21 mouse cellular contexts compared by ENCODE assay signal in genomic region chr11:100719893-100720292, GRCm38 (mm10). TPM values are rescaled to one million over a fixed set of nuclear protein-coding genes. Genes with fewer than 3 reads are reported as not detected.
DNase-seq lines count a peak whose midpoint lies in the region; ATAC-seq and TF ChIP-seq lines count a peak whose summit lies in the region.
"Had no signal": no experiment of that assay in that cellular context is flagged by ENCODE, and none has a peak within 500 bp of the region (broad histone marks: within the 10 kb centered on the region; RNA-seq: fewer than 3 reads in every experiment).

No protein-coding gene starts in this region.

- intact Hi-C loops in left cerebral cortex, postnatal 4 days (cut with DNase I): no loop called here

- no peak overlapping the region for H3K4me2 ChIP-seq in kidney, postnatal 0 days (ENCODE audit: low read length)
- no peak overlapping the region for H3K4me2 ChIP-seq in liver, embryonic 15.5 days
- H3K4me2 ChIP-seq: embryonic facial prominence, embryonic 13.5 days; forebrain, embryonic 15.5 days; midbrain, embryonic 15.5 days; neural tube, embryonic 15.5 days had no signal

- H3K4me1 ChIP-seq in kidney, postnatal 0 days (replicated peaks; ENCODE audit: insufficient read depth, low read length): peaks cover 9% of the 10 kb centered on the region; the same call in 1 of the 2 replicates
- H3K4me1 ChIP-seq in ES-E14 (ENCODE audit: control insufficient read depth in 2 of 2, insufficient read depth in 2 of 2, low read length in 2 of 2, poor library complexity in 1 of 2): peaks cover 11 to 26% of the 10 kb centered on the region in 2 experiments
- H3K4me1 ChIP-seq in liver, embryonic 15.5 days (replicated peaks): peaks cover 52% of the 10 kb centered on the region
- H3K4me1 ChIP-seq: forebrain, embryonic 15.5 days had no signal

- no peak overlapping the region for H3K4me3 ChIP-seq in kidney, postnatal 0 days (replicated peaks; ENCODE audit: low read depth, low read length)
- peak overlapping the region in 1 of 2 experiments; percentile 28; a peak in 1 of 4 replicates for H3K4me3 ChIP-seq in ES-E14 (ENCODE audit: insufficient read depth in 1 of 2, low read depth in 1 of 2, low read length in 2 of 2, poor library complexity in 1 of 2, severe bottlenecking in 1 of 2)
- H3K4me3 ChIP-seq in liver, embryonic 15.5 days (replicated peaks): no peak overlapping the region
- H3K4me3 ChIP-seq: embryonic facial prominence, embryonic 13.5 days; forebrain, embryonic 15.5 days; midbrain, embryonic 15.5 days; neural tube, embryonic 15.5 days had no signal

- in situ Hi-C loops in ES-E14 (cut with MboI; ENCODE audit: low sequenced_read_pairs in 2 of 2, unreplicated experiment in 2 of 2): no loop called here

- WGBS in kidney, postnatal 0 days: 83% methylated on average over 11 of the region's 11 CpGs
- 83% methylated on average over 11 of the region's 11 CpGs for WGBS in liver, embryonic 15.5 days (ENCODE audit: insufficient replicate concordance)

- peak overlapping the region; percentile 9; the same call in 1 of the 2 replicates for H3K27ac ChIP-seq in kidney, postnatal 0 days
- no peak overlapping the region for H3K27ac ChIP-seq in ES-E14 (ENCODE audit: insufficient read depth, low read depth, low read length, poor library complexity, severe bottlenecking)
- H3K27ac ChIP-seq in liver, embryonic 15.5 days (replicated peaks): peak overlapping the region; percentile 45; the same call in 1 of the 2 replicates
- H3K27ac ChIP-seq: forebrain, embryonic 15.5 days; neural tube, embryonic 15.5 days had no signal

- no peak overlapping the region for H3K9ac ChIP-seq in kidney, postnatal 0 days (ENCODE audit: low read depth, low read length)
- peak overlapping the region; percentile 7; the same call in 1 of the 2 replicates for H3K9ac ChIP-seq in ES-E14 (ENCODE audit: insufficient read depth, low read depth, low read length, poor library complexity, severe bottlenecking)
- no peak overlapping the region for H3K9ac ChIP-seq in liver, embryonic 15.5 days
- H3K9ac ChIP-seq: embryonic facial prominence, embryonic 13.5 days; forebrain, embryonic 15.5 days; midbrain, embryonic 15.5 days; neural tube, embryonic 15.5 days had no signal

- H3K36me3 ChIP-seq in kidney, postnatal 0 days (ENCODE audit: insufficient read depth, low read length): peaks cover 28% of the 10 kb centered on the region
- H3K36me3 ChIP-seq in ES-E14 (ENCODE audit: control insufficient read depth, insufficient read depth, low read length, poor library complexity, severe bottlenecking): peaks cover 25% of the 10 kb centered on the region
- peaks cover 59% of the 10 kb centered on the region for H3K36me3 ChIP-seq in liver, embryonic 15.5 days (replicated peaks)

- peak; percentile 95 for DNase-seq in heart, adult 11 months
- no peak for DNase-seq in heart, adult 18-20 months
- DNase-seq in kidney, postnatal 0 days (ENCODE audit: low spot score): no peak
- no peak for DNase-seq in kidney, adult 9 months
- DNase-seq in ES-E14 (ENCODE audit: low read depth, low spot score): no peak
- DNase-seq in spleen, postnatal 36 days (ENCODE audit: low spot score in 2 of 2): no peak
- DNase-seq in left cerebral cortex, postnatal 4 days: no peak
- DNase-seq: cerebellum, adult 18-20 months; gastrocnemius, postnatal 36 days; lung, postnatal 14 days; right cerebral cortex, postnatal 14 days had no signal

- no peaks in the 10 kb centered on the region for H3K27me3 ChIP-seq in kidney, postnatal 0 days (ENCODE audit: insufficient read depth, low read length)
- H3K27me3 ChIP-seq in liver, embryonic 15.5 days: no peaks in the 10 kb centered on the region
- H3K27me3 ChIP-seq: embryonic facial prominence, embryonic 13.5 days; forebrain, embryonic 15.5 days; midbrain, embryonic 15.5 days; neural tube, embryonic 15.5 days had no signal

- no peaks in the 10 kb centered on the region for H3K9me3 ChIP-seq in kidney, postnatal 0 days (replicated peaks; ENCODE audit: low read length)
- no peaks in the 10 kb centered on the region for H3K9me3 ChIP-seq in ES-E14 (ENCODE audit: control insufficient read depth, insufficient read depth, low read depth, low read length)
- no peaks in the 10 kb centered on the region for H3K9me3 ChIP-seq in liver, embryonic 15.5 days (replicated peaks)
- H3K9me3 ChIP-seq: embryonic facial prominence, embryonic 13.5 days; forebrain, embryonic 15.5 days; midbrain, embryonic 15.5 days; neural tube, embryonic 15.5 days had no signal

- no peak for TF ChIP-seq CTCF in kidney, postnatal 0 days (IDR thresholded peaks at IDR 0.05; ENCODE audit: low read depth)

- no peak for ATAC-seq in kidney, postnatal 0 days (replicated peaks; ENCODE audit: low FRiP score, low read depth)
- no peak for ATAC-seq in liver, embryonic 15.5 days (ENCODE audit: insufficient read depth)
- ATAC-seq: forebrain, embryonic 15.5 days; inflammation-experienced regulatory T-cells, adult 6 months; midbrain, embryonic 15.5 days had no signal

TF ChIP-seq in ES-E14, 5 proteins besides CTCF, POLR2A, EP300 and RAD21:
- TF ChIP-seq ZC3H11A (IDR thresholded peaks at IDR 0.05; ENCODE audit: borderline replicate concordance, low read depth, low read length): no peak
- no peak for TF ChIP-seq MAFK (IDR thresholded peaks at IDR 0.05; ENCODE audit: insufficient read depth, low read depth, low read length)
- TF ChIP-seq HCFC1 (IDR thresholded peaks at IDR 0.05; ENCODE audit: borderline replicate concordance, insufficient read depth, low read length): no peak
- no peak for TF ChIP-seq ZNF384 (IDR thresholded peaks at IDR 0.05; ENCODE audit: low read depth, low read length)
- no peak for TF ChIP-seq CHD2 (IDR thresholded peaks at IDR 0.05; ENCODE audit: low read depth, low read length)

RNA-seq across cellular contexts. Expression of gene Hspb9, which starts 6.2 kb away (rescaled TPM):
- not detected for total RNA-seq in heart, adult 18-20 months (2021)
- 0.37 TPM in 1 of 2 replicates, not detected in the other for polyA plus RNA-seq in kidney, postnatal 0 days (2015; fragmentation: Nextera tagmentation; extraction: Ambion mirVana)
- total RNA-seq in ES-E14 (2012; rRNA removed): 0.49 and 1.6 TPM in 2 replicates
- 0.24 TPM in 1 of 2 replicates, not detected in the other for polyA plus RNA-seq in liver, embryonic 15.5 days (2015; fragmentation: Nextera tagmentation; extraction: Ambion mirVana)
- not detected for total RNA-seq in left cerebral cortex, postnatal 4 days (2021)
- total RNA-seq: adrenal gland, postnatal 36 days; gastrocnemius, postnatal 36 days; layer of hippocampus, adult 8-10 months; left cerebral cortex, postnatal 36 days had no signal
- polyA plus RNA-seq: embryonic facial prominence, embryonic 13.5 days; midbrain, embryonic 15.5 days; neural tube, embryonic 15.5 days had no signal

RNA-seq across cellular contexts. Expression of gene Kat2a, which starts 7.6 kb away (rescaled TPM):
- total RNA-seq in heart, adult 18-20 months (2021): 10 to 100 TPM; 12.2 to 14.7 TPM
- polyA plus RNA-seq in kidney, postnatal 0 days (2015; fragmentation: Nextera tagmentation; extraction: Ambion mirVana): 39.0 and 40.2 TPM in 2 replicates
- 40.8 and 44.4 TPM in 2 replicates for total RNA-seq in ES-E14 (2012; rRNA removed)
- polyA plus RNA-seq in liver, embryonic 15.5 days (2015; fragmentation: Nextera tagmentation; extraction: Ambion mirVana): 13.2 and 14.1 TPM in 2 replicates
- total RNA-seq in left cerebral cortex, postnatal 4 days (2021): 10 to 100 TPM; 68.7 to 71.8 TPM

RNA-seq across cellular contexts. Expression of gene Dhx58, which starts 15.8 kb away (rescaled TPM):
- 1 to 10 TPM in 1 of 2 experiments, under 1 TPM in 1; 0.60 to 1.0 TPM for total RNA-seq in heart, adult 18-20 months (2021)
- 3.3 and 3.7 TPM in 2 replicates for polyA plus RNA-seq in kidney, postnatal 0 days (2015; fragmentation: Nextera tagmentation; extraction: Ambion mirVana)
- total RNA-seq in ES-E14 (2012; rRNA removed): 2.3 and 4.1 TPM in 2 replicates
- 2.7 and 2.8 TPM in 2 replicates for polyA plus RNA-seq in liver, embryonic 15.5 days (2015; fragmentation: Nextera tagmentation; extraction: Ambion mirVana)
- total RNA-seq in left cerebral cortex, postnatal 4 days (2021): 1 to 10 TPM; 3.4 to 3.5 TPM

RNA-seq across cellular contexts. Expression of gene Rab5c, which starts 18.1 kb away (rescaled TPM):
- total RNA-seq in heart, adult 18-20 months (2021): 10 to 100 TPM; 53.9 to 59.8 TPM
- polyA plus RNA-seq in kidney, postnatal 0 days (2015; fragmentation: Nextera tagmentation; extraction: Ambion mirVana): 34.7 and 39.0 TPM in 2 replicates
- total RNA-seq in ES-E14 (2012; rRNA removed): 83.8 and 124 TPM in 2 replicates
- 19.2 and 20.2 TPM in 2 replicates for polyA plus RNA-seq in liver, embryonic 15.5 days (2015; fragmentation: Nextera tagmentation; extraction: Ambion mirVana)
- 100 to 1,000 TPM; 168 to 174 TPM for total RNA-seq in left cerebral cortex, postnatal 4 days (2021)

RNA-seq across cellular contexts. Expression of gene Zfp385c, which starts 27.6 kb away (rescaled TPM):
- total RNA-seq in heart, adult 18-20 months (2021): under 1 TPM; 0.12 to 0.44 TPM
- 1.6 and 2.5 TPM in 2 replicates for polyA plus RNA-seq in kidney, postnatal 0 days (2015; fragmentation: Nextera tagmentation; extraction: Ambion mirVana)
- total RNA-seq in ES-E14 (2012; rRNA removed): 0.09 and 0.37 TPM in 2 replicates
- not detected in 2 replicates for polyA plus RNA-seq in liver, embryonic 15.5 days (2015; fragmentation: Nextera tagmentation; extraction: Ambion mirVana)
- total RNA-seq in left cerebral cortex, postnatal 4 days (2021): under 1 TPM in 1 of 2 experiments, not detected in 1; 0.12 TPM
- polyA plus RNA-seq: C2C12; inflammation-experienced regulatory T-cells, adult 6 months had no signal
